Mouse (Mus musculus): Measurements from ENCODE around the gene Lrrc4.

DNA sequence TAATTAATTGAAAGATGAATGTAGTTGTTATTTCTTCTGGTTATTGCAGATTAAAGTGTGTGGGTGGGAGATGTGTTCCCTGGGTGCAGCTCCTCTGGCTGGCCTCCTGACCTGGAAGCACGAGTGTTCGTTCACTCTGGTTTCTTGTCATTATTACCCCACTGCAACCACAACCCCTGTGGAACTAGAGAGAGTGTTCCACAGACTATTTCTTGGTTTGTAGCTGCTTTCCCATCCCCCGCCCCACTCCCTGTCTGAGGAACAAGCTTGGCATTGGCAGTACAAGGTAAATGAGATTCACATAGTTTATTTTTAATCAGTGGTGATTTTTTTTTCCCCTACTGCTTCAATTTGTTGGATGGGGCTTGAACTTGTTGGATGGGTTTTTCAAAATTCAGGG, 166.8 kb downstream of the Lrrc4 start:
- TF ChIP-seq CTCF (IDR thresholded peaks at IDR 0.05; ENCODE audit: insufficient read depth, low read length): no peak
- TF ChIP-seq POLR2A (IDR thresholded peaks at IDR 0.05; ENCODE audit: borderline replicate concordance, extremely low read depth, low read depth, low read length): no peak
